ENCODE assay signal across 21 mouse cellular contexts in the genomic region with DNA sequence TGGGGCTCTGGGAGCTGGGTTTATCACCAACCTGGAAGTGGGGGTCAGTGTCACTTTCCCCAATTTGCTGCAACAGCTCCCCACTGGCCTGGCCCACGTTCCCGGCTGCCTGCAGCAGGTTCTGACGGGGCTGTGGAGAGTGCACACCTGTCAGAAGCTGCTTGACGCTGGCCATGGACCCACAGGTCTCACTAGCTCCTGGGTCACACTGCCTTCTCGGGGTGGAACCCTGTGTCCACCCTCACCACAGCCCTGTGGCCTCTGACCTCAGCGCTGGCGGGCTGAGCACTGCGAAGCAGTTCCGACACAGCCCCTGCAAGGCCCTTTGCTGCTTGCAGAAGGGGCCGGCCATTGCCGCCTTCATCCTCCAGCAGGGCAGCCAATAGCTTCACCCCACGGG. TPM values are rescaled to one million over a fixed set of nuclear protein-coding genes. Genes with fewer than 3 reads are reported as not detected.
DNase-seq lines count a peak whose midpoint lies in the region; ATAC-seq and TF ChIP-seq lines count a peak whose summit lies in the region.
"Had no signal": no experiment of that assay in that cellular context is flagged by ENCODE, and none has a peak within 500 bp of the region (broad histone marks: within the 10 kb centered on the region; RNA-seq: fewer than 3 reads in every experiment).

No protein-coding gene starts in this region.

- H3K4me2 ChIP-seq in embryonic facial prominence, embryonic 12.5 days (replicated peaks): no peak overlapping the region
- no peak overlapping the region for H3K4me2 ChIP-seq in intestine, postnatal 0 days (replicated peaks; ENCODE audit: low read depth)
- H3K4me2 ChIP-seq: forebrain, embryonic 13.5 days; forebrain, embryonic 15.5 days had no signal

- no peak overlapping the region for H3K9ac ChIP-seq in embryonic facial prominence, embryonic 12.5 days
- H3K9ac ChIP-seq in intestine, postnatal 0 days (ENCODE audit: low read depth, low read length): no peak overlapping the region
- H3K9ac ChIP-seq: forebrain, embryonic 13.5 days; forebrain, embryonic 15.5 days; forebrain, postnatal 0 days had no signal

- H3K4me1 ChIP-seq in embryonic facial prominence, embryonic 12.5 days: no peaks in the 10 kb centered on the region
- no peaks in the 10 kb centered on the region for H3K4me1 ChIP-seq in embryonic facial prominence, embryonic 10.5 days
- no peaks in the 10 kb centered on the region for H3K4me1 ChIP-seq in heart, embryonic 10.5 days
- no peaks in the 10 kb centered on the region for H3K4me1 ChIP-seq in intestine, postnatal 0 days (replicated peaks; ENCODE audit: control insufficient read depth, insufficient read depth, low read length)
- H3K4me1 ChIP-seq: forebrain, embryonic 13.5 days; forebrain, embryonic 15.5 days had no signal

- no peaks in the 10 kb centered on the region for H3K9me3 ChIP-seq in embryonic facial prominence, embryonic 12.5 days
- peaks cover 5% of the 10 kb centered on the region for H3K9me3 ChIP-seq in embryonic facial prominence, embryonic 10.5 days
- H3K9me3 ChIP-seq in heart, embryonic 10.5 days: 0 out of 2 replicates have a peak, but pooled peaks cover 2% of the 10 kb centered on the region
- no peaks in the 10 kb centered on the region for H3K9me3 ChIP-seq in intestine, postnatal 0 days (ENCODE audit: control insufficient read depth)
- H3K9me3 ChIP-seq: forebrain, embryonic 13.5 days; forebrain, embryonic 15.5 days had no signal

- H3K27ac ChIP-seq in embryonic facial prominence, embryonic 12.5 days: no peak overlapping the region
- no peak overlapping the region for H3K27ac ChIP-seq in embryonic facial prominence, embryonic 10.5 days (replicated peaks)
- H3K27ac ChIP-seq in heart, embryonic 10.5 days: no peak overlapping the region
- peak overlapping the region; percentile 7; the same call in 1 of the 2 replicates for H3K27ac ChIP-seq in intestine, postnatal 0 days (ENCODE audit: low read depth, low read length)
- H3K27ac ChIP-seq: forebrain, embryonic 13.5 days; forebrain, embryonic 15.5 days had no signal

- H3K36me3 ChIP-seq in embryonic facial prominence, embryonic 12.5 days: peaks cover 98% of the 10 kb centered on the region
- H3K36me3 ChIP-seq in embryonic facial prominence, embryonic 10.5 days (replicated peaks): peaks cover 100% of the 10 kb centered on the region
- H3K36me3 ChIP-seq in heart, embryonic 10.5 days: peaks cover 100% of the 10 kb centered on the region
- H3K36me3 ChIP-seq in intestine, postnatal 0 days (ENCODE audit: control insufficient read depth, insufficient read depth): peaks cover 100% of the 10 kb centered on the region

- 0 out of 2 replicates have a peak, but pooled peaks have one; percentile 47 for ATAC-seq in embryonic facial prominence, embryonic 12.5 days (ENCODE audit: insufficient number of reproducible peaks, insufficient read depth, low FRiP score, low TSS enrichment)
- no peak for ATAC-seq in intestine, postnatal 0 days
- ATAC-seq: activated CD4-positive, CD25-positive, alpha-beta regulatory T cell, adult 4 months; CD4-positive, CD25-positive, alpha-beta regulatory T cell, adult 4 months; forebrain, embryonic 13.5 days; forebrain, embryonic 15.5 days; forebrain, postnatal 0 days; Patski had no signal

- no peak overlapping the region for H3K4me3 ChIP-seq in embryonic facial prominence, embryonic 12.5 days
- H3K4me3 ChIP-seq in embryonic facial prominence, embryonic 10.5 days: no peak overlapping the region
- H3K4me3 ChIP-seq in heart, embryonic 10.5 days: no peak overlapping the region
- H3K4me3 ChIP-seq in intestine, postnatal 0 days (ENCODE audit: low read depth, low read length): no peak overlapping the region
- H3K4me3 ChIP-seq: forebrain, embryonic 13.5 days; forebrain, embryonic 15.5 days had no signal

- 87% methylated on average over 12 of the region's 12 CpGs for WGBS in embryonic facial prominence, embryonic 12.5 days
- WGBS in embryonic facial prominence, embryonic 10.5 days: 89% methylated on average over 12 of the region's 12 CpGs
- WGBS in heart, embryonic 10.5 days: 90% methylated on average over 12 of the region's 12 CpGs
- WGBS in intestine, postnatal 0 days: 91% methylated on average over 12 of the region's 12 CpGs

- no peak for TF ChIP-seq CTCF in intestine, postnatal 0 days (IDR thresholded peaks at IDR 0.05; ENCODE audit: low read depth)

- DNase-seq in embryonic facial prominence, embryonic 10.5 days (ENCODE audit: low spot score): no peak
- DNase-seq in heart, adult 11 months: peak; percentile 90
- no peak for DNase-seq in heart, embryonic 10.5 days (ENCODE audit: low spot score)
- DNase-seq: adrenal gland, adult 8-10 months; adrenal gland, postnatal 14 days; B cell, adult 2 months; cerebellum, adult 11-12 months; cerebellum, adult 2 months; cerebellum, adult 9-10 months; cerebellum, postnatal 10 days; cerebellum, postnatal 25 days; forebrain, postnatal 0 days had no signal

- no peaks in the 10 kb centered on the region for H3K27me3 ChIP-seq in embryonic facial prominence, embryonic 12.5 days
- H3K27me3 ChIP-seq in embryonic facial prominence, embryonic 10.5 days (replicated peaks; ENCODE audit: low read depth, poor library complexity, severe bottlenecking): no peaks in the 10 kb centered on the region
- no peaks in the 10 kb centered on the region for H3K27me3 ChIP-seq in heart, embryonic 10.5 days (ENCODE audit: insufficient read depth, poor library complexity, severe bottlenecking)
- no peaks in the 10 kb centered on the region for H3K27me3 ChIP-seq in intestine, postnatal 0 days (replicated peaks; ENCODE audit: control insufficient read depth, insufficient read depth, low read length)
- H3K27me3 ChIP-seq: CH12.LX; forebrain, embryonic 13.5 days; forebrain, embryonic 15.5 days; Patski had no signal

RNA-seq across cellular contexts. Expression of gene Creb3, which starts 13.1 kb away (rescaled TPM):
- 43.5 and 49.9 TPM in 2 replicates for polyA plus RNA-seq in embryonic facial prominence, embryonic 12.5 days (2016; fragmentation: Nextera tagmentation; extraction: Ambion mirVana)
- polyA plus RNA-seq in embryonic facial prominence, embryonic 10.5 days (2016; fragmentation: Nextera tagmentation; extraction: Ambion mirVana): 35.7 and 36.0 TPM in 2 replicates
- 63.8 and 68.8 TPM in 2 replicates for polyA plus RNA-seq in heart, embryonic 10.5 days (2016; fragmentation: Nextera tagmentation; extraction: Ambion mirVana)
- 102 and 114 TPM in 2 replicates for polyA plus RNA-seq in intestine, postnatal 0 days (2015; fragmentation: Nextera tagmentation; extraction: Ambion mirVana)

RNA-seq across cellular contexts. Expression of gene Tln1, which starts 13.4 kb away (rescaled TPM):
- polyA plus RNA-seq in embryonic facial prominence, embryonic 12.5 days (2016; fragmentation: Nextera tagmentation; extraction: Ambion mirVana): 71.0 and 73.9 TPM in 2 replicates
- 53.1 and 53.5 TPM in 2 replicates for polyA plus RNA-seq in embryonic facial prominence, embryonic 10.5 days (2016; fragmentation: Nextera tagmentation; extraction: Ambion mirVana)
- 82.7 and 99.6 TPM in 2 replicates for polyA plus RNA-seq in heart, embryonic 10.5 days (2016; fragmentation: Nextera tagmentation; extraction: Ambion mirVana)
- polyA plus RNA-seq in intestine, postnatal 0 days (2015; fragmentation: Nextera tagmentation; extraction: Ambion mirVana): 41.6 and 47.7 TPM in 2 replicates

RNA-seq across cellular contexts. Expression of gene Tpm2, which starts 25.5 kb away (rescaled TPM):
- polyA plus RNA-seq in embryonic facial prominence, embryonic 12.5 days (2016; fragmentation: Nextera tagmentation; extraction: Ambion mirVana): 151 and 177 TPM in 2 replicates
- 59.4 and 61.1 TPM in 2 replicates for polyA plus RNA-seq in embryonic facial prominence, embryonic 10.5 days (2016; fragmentation: Nextera tagmentation; extraction: Ambion mirVana)
- 135 and 142 TPM in 2 replicates for polyA plus RNA-seq in heart, embryonic 10.5 days (2016; fragmentation: Nextera tagmentation; extraction: Ambion mirVana)
- polyA plus RNA-seq in intestine, postnatal 0 days (2015; fragmentation: Nextera tagmentation; extraction: Ambion mirVana): 928 and 1,046 TPM in 2 replicates
- polyA plus RNA-seq: activated CD4-positive, CD25-positive, alpha-beta regulatory T cell, adult 4 months; CD4-positive, CD25-positive, alpha-beta regulatory T cell, adult 4 months; G1E had no signal

RNA-seq across cellular contexts. Expression of gene Rgp1, which starts 29.5 kb away (rescaled TPM):
- 33.8 and 37.7 TPM in 2 replicates for polyA plus RNA-seq in embryonic facial prominence, embryonic 12.5 days (2016; fragmentation: Nextera tagmentation; extraction: Ambion mirVana)
- 17.5 and 18.8 TPM in 2 replicates for polyA plus RNA-seq in embryonic facial prominence, embryonic 10.5 days (2016; fragmentation: Nextera tagmentation; extraction: Ambion mirVana)
- polyA plus RNA-seq in heart, embryonic 10.5 days (2016; fragmentation: Nextera tagmentation; extraction: Ambion mirVana): 20.9 and 29.7 TPM in 2 replicates
- polyA plus RNA-seq in intestine, postnatal 0 days (2015; fragmentation: Nextera tagmentation; extraction: Ambion mirVana): 11.3 and 13.0 TPM in 2 replicates

RNA-seq across cellular contexts. Expression of gene Gba2, which starts 29.6 kb away (rescaled TPM):
- polyA plus RNA-seq in embryonic facial prominence, embryonic 12.5 days (2016; fragmentation: Nextera tagmentation; extraction: Ambion mirVana): 32.0 and 34.0 TPM in 2 replicates
- 26.6 and 28.0 TPM in 2 replicates for polyA plus RNA-seq in embryonic facial prominence, embryonic 10.5 days (2016; fragmentation: Nextera tagmentation; extraction: Ambion mirVana)
- 22.8 and 27.6 TPM in 2 replicates for polyA plus RNA-seq in heart, embryonic 10.5 days (2016; fragmentation: Nextera tagmentation; extraction: Ambion mirVana)
- 5.2 and 5.3 TPM in 2 replicates for polyA plus RNA-seq in intestine, postnatal 0 days (2015; fragmentation: Nextera tagmentation; extraction: Ambion mirVana)
